Mouse (Mus musculus) thymus, adult 2 months (tissue): ENCODE results near the gene Gm34653. TPM values are rescaled to one million over a fixed set of nuclear protein-coding genes. Genes with fewer than 3 reads are reported as not detected.
"Not testable (repeated sequence)": the region's sequence is repeated elsewhere in the genome, so short reads cannot be mapped to it uniquely, and the experiment has no call there.

Experiments
- DNase-seq: peaks from one replicate; pipeline ENCODE4 v3.0.0; 2021
- H3K27ac ChIP-seq: fragments of 200-500 bp; 2 replicates; pipeline ENCODE4 v1.5.1; 2012; ENCODE audit warnings: low read length, control low read depth; ENCODE audit not compliant: control insufficient read depth, insufficient read depth
- H3K27me3 ChIP-seq: fragments of 200-500 bp; 2 replicates; pipeline ENCODE4 v1.6.1; 2012; ENCODE audit warnings: mild to moderate bottlenecking, low read length, moderate library complexity, mixed read lengths; ENCODE audit not compliant: control insufficient read depth, insufficient read depth
- H3K36me3 ChIP-seq: fragments of 200-500 bp; 2 replicates; pipeline ENCODE4 v1.6.1; 2012; ENCODE audit warnings: mild to moderate bottlenecking, low read length, moderate library complexity; ENCODE audit not compliant: control insufficient read depth, insufficient read depth
- H3K4me1 ChIP-seq: fragments of 200-500 bp; replicated peaks from 2 replicates; pipeline ENCODE4 v1.6.1; 2012; ENCODE audit warnings: low read length; ENCODE audit not compliant: control insufficient read depth, insufficient read depth
- H3K4me3 ChIP-seq: fragments of 200-500 bp; 2 replicates; pipeline ENCODE4 v1.5.1; 2012; ENCODE audit warnings: mild to moderate bottlenecking, low read length, control low read depth, moderate library complexity; ENCODE audit not compliant: control insufficient read depth, insufficient read depth
- CTCF ChIP-seq: fragments of 200-500 bp; IDR thresholded peaks from 2 replicates; pipeline ENCODE4 v1.5.1; 2012; ENCODE audit warnings: mild to moderate bottlenecking, control low read depth, low read length, moderate library complexity, borderline replicate concordance; ENCODE audit not compliant: control insufficient read depth, poor library complexity, insufficient read depth; ENCODE audit errors: extremely low read depth
- POLR2A ChIP-seq: fragments of 200-500 bp; IDR thresholded peaks from 2 replicates; pipeline ENCODE4 v1.6.1; 2012; ENCODE audit warnings: mild to moderate bottlenecking, low read length, control low read depth, moderate library complexity; ENCODE audit not compliant: control insufficient read depth, poor library complexity, insufficient read depth; ENCODE audit errors: extremely low read depth
- WGBS: fragments of 180-500 bp; shearing (Covaris S2); methylation state at CpG from one replicate; pipeline ENCODE4 v1.1.7; 2018; 5-methylcytosine and 5-hydroxymethylcytosine counted together
- polyA plus RNA-seq: library from polyadenylated mRNA; depleted of rRNA; stranded (reverse); fragments of >200 nt; gene quantifications from 2 replicates; pipeline ENCODE4 v1.2.3, GENCODE M21; 2012

The Gm34653 gene
- polyA plus RNA-seq, 1 experiment = not detected

DNA sequence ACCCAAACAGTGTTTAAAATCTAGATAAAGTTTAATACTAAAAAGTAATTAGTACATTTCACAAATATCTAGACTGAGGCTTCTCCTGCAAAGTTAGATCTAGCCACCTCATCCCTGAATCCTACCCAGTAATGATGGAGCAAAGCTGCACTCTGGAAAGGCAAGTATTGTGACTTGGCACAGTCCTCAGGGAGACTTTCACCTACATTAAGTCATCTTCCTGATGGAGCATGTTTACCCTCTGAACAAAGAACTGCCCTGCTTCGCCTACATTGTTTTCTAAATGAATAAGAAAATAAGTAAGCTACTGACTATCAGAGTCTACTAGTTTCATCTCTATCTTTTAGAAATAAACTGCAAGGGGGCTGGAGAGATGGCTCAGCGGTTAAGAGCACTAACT is 14.3 kb upstream of the Gm34653 start:
- Histone ChIP-seq H3K36me3 (peaks cover 43% of the 10 kb centered on the region), H3K4me3 (no peak overlapping the region), H3K27me3 (no peaks in the 10 kb centered on the region), H3K27ac (no peak overlapping the region), H3K4me1 (no peaks in the 10 kb centered on the region)
- 95% methylated on average over 2 of the region's 2 CpGs for WGBS
- no peak for DNase-seq
- TF ChIP-seq CTCF = no peak
- TF ChIP-seq POLR2A = no peak

GRCm38 (mm10) chr2:34825827-34826459 is 6.9 kb upstream of the Gm34653 start, which contains the start of gene Fbxw2:
Gene Fbxw2 (minus strand): TSS chr2:34826311.
- H3K36me3 ChIP-seq = peaks cover 8% of the 10 kb centered on the region
- H3K4me1 ChIP-seq = peaks cover 5% of the 10 kb centered on the region
- WGBS = under 1% methylated on average over 57 of the region's 57 CpGs
- peak; percentile 90 for DNase-seq
- 0 out of 2 replicates have a peak within 1 kb of the TSS, but pooled peaks have one; percentile 6 for H3K27ac ChIP-seq
- no peaks in the 10 kb centered on the region for H3K27me3 ChIP-seq
- peak within 1 kb of the TSS; percentile 96 for H3K4me3 ChIP-seq
- TF ChIP-seq CTCF (0 out of 2 replicates have a peak, but pooled peaks have one; percentile 48), POLR2A (peak; percentile 61)

DNA sequence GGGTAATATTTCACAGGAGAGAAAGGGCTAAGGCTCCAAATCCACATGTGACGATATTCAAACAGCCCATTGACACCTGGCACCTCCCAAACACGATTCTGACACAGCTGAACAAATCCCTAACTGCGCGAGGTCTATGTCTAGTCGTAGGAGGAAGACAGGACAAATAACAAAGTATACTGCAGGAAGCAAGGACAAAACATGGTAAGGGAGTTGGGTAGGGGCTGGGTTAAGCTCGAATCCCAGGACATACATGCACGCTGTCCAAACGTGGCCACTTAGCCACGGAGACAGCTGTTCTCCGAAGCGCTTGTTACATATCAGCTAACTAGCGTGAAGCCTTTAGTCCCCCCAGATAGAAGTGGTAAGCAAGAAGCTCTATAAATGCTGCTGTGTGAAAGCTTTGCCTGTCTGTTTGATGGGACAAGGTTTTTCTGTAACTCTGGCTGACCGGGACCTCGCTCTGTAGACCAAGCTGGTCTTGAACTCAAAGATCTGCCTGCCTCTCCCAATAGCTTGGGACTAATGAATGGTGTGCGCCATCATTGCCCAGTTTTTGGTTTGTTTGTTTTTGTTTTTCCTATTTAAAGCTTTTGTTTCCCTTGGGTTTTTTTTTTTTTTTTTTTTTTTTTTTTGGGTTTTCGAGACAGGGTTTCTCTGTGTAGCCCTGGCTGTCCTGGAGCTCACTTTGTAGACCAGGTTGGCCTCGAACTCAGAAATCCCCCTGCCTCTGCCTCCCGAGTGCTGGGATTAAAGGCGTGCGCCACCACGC is 6.2 kb upstream of the Gm34653 start:
- no peak for DNase-seq
- peaks cover 5% of the 10 kb centered on the region for H3K4me1 ChIP-seq
- H3K27ac ChIP-seq = 0 out of 2 replicates have a peak overlapping the region, but pooled peaks have one; percentile 6
- no peak for TF ChIP-seq CTCF
- no peak for TF ChIP-seq POLR2A
- H3K27me3 ChIP-seq = no peaks in the 10 kb centered on the region
- WGBS = 45% methylated on average over 21 of the region's 21 CpGs
- peaks cover 6% of the 10 kb centered on the region for H3K36me3 ChIP-seq
- H3K4me3 ChIP-seq = peak overlapping the region; percentile 96

DNA sequence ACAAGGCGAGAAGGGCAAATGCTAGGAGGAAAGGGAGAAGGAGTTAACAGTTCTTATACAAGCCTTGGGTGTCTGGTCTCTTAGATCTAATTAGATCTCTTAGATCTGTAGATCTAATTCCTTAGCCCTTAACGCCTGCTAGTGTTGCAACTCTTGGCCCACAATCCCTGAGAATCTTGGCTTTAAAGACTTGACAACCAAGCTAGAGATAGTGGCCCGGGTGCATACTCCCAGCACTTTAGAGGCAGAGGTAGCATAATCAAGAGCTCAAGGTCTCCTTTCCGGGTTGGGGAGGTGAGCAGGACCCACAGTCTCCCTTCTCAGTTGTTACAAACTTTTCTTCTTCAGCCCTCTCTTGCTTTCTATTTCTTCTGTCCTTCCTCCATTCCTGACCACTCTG is 5.2 kb upstream of the Gm34653 start:
- H3K27ac ChIP-seq = no peak overlapping the region
- peaks cover 2% of the 10 kb centered on the region for H3K36me3 ChIP-seq
- 94% methylated on average over 4 of the region's 4 CpGs for WGBS
- no peak overlapping the region for H3K4me3 ChIP-seq
- no peaks in the 10 kb centered on the region for H3K27me3 ChIP-seq
- H3K4me1 ChIP-seq = peaks cover 5% of the 10 kb centered on the region
- TF ChIP-seq POLR2A (no peak), CTCF (no peak)
- DNase-seq = no peak

DNA sequence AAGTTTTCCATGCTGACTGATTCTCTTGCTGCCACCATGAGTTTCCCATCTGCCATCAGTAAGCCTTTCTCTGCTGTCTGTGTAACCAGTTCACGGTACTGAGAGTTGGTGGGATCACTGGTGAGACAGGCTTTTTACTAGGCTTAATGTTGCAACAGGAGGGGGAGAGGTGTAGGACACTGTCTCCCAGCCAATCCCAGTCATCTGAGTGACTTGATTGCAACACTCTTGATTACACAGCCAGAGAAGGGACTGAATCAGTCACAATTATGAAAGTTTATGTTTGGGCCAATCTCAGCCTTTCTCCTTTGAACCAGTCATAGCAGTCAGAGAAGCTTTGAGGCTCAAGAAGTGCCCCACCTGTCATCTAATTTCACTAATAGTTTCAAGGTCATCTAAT is 4.8 kb upstream of the Gm34653 start:
- no peak for DNase-seq
- Histone ChIP-seq H3K27me3 (no peaks in the 10 kb centered on the region), H3K27ac (no peak overlapping the region), H3K4me1 (peaks cover 5% of the 10 kb centered on the region), H3K36me3 (no peaks in the 10 kb centered on the region), H3K4me3 (no peak overlapping the region)
- TF ChIP-seq CTCF = no peak
- TF ChIP-seq POLR2A = no peak
- 94% methylated on average over 1 of the region's 1 CpGs for WGBS

GRCm38 (mm10) chr2:34830066-34830465 is 2.7 kb upstream of the Gm34653 start:
- H3K4me1 ChIP-seq, H3K27ac ChIP-seq, H3K4me3 ChIP-seq, DNase-seq, H3K27me3 ChIP-seq, H3K36me3 ChIP-seq: not testable (repeated sequence)
- 98% methylated on average over 17 of the region's 17 CpGs for WGBS
